Mouse (Mus musculus) activated CD4-positive, CD25-positive, alpha-beta regulatory T cell, adult 4 months (primary cell): Measurements from ENCODE around the gene Mettl21a. TPM values are rescaled to one million over a fixed set of nuclear protein-coding genes. Genes with fewer than 3 reads are reported as not detected.
"Not testable (repeated sequence)": the region's sequence is repeated elsewhere in the genome, so short reads cannot be mapped to it uniquely, and the experiment has no call there.

Experiments used
- ATAC-seq: one replicate; pipeline ENCODE4 v1.8.0; 2017
- polyA plus RNA-seq, 2 experiments: library from polyadenylated mRNA; unstranded; fragments of 100-300 nt; shearing (Covaris generic); gene quantifications; one replicate each; pipeline ENCODE4 v1.2.1; 2017

Gene Mettl21a
- polyA plus RNA-seq, 2 experiments from 2014 or later: 28.2 to 34.9 TPM

GRCm38 (mm10) chr1:64614311-64614710 is 2.7 kb downstream of the Mettl21a start:
- ATAC-seq: no peak

DNA sequence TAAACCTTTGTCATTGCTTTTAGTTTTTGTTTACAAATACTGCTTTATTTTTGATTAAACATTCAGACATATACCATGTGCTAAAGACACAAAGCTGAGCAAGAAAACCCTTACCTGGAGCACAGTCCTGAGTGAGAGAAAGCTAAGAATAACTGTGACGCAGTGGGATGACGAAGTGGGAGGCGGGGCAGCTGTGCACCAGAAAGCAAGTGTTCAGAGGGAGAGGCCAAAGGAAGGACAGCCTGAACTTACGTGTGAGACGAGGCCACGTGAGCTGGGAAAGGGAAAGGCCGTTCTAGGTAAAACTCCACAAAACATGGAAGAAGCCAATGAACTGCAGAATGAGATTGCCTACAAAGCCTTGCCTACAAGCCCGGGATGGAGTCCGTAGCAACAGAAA is 7.1 kb downstream of the Mettl21a start:
- ATAC-seq: no peak

- no peak for ATAC-seq
Observed at GRCm38 (mm10) chr1:64609145-64609544, 7.9 kb downstream of the Mettl21a start.

DNA sequence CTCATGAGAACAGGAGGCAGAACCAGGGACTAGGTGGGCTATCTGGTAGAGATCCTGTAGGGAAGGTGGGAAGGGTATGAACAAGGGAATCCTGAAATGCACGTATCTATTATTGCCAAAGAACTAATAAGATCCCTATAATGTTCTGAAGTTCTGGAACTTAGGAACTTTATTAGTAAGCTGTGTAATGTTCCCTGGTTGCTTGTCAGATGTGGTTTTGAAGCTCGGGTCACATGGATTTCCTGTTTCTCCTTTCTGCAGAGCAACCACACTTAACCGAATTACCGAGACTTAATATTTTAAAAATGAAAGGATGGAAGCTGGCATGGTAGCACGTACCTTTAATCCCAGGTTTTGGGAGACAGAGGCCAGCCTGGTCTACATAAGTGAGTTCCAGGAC is 13.7 kb downstream of the Mettl21a start:
- ATAC-seq: no peak

GRCm38 (mm10) chr1:64601242-64601842 is 15.7 kb downstream of the Mettl21a start:
- peak; percentile 43 for ATAC-seq

- no peak for ATAC-seq
Observed at GRCm38 (mm10) chr1:64600413-64601077, 16.5 kb downstream of the Mettl21a start.

DNA sequence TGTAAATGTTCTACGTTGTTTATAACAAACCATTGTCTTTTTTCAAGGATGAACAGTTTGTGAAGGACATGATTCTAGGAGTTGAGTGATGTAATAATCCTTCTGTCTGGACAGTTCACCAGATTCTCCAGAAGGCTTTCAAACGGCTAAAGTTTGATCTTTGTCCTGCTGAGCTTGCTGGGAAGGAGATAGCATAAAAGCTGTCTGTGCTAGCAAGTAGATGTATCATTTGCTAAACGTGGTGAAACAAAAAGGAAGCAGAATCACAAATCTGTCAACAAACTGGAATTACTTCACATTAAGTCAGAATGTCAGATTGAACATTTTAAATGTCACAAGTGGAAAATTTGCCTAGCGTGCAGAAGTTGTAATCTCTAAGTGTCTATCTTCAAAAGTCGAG is 18.1 kb downstream of the Mettl21a start:
- no peak for ATAC-seq

DNA sequence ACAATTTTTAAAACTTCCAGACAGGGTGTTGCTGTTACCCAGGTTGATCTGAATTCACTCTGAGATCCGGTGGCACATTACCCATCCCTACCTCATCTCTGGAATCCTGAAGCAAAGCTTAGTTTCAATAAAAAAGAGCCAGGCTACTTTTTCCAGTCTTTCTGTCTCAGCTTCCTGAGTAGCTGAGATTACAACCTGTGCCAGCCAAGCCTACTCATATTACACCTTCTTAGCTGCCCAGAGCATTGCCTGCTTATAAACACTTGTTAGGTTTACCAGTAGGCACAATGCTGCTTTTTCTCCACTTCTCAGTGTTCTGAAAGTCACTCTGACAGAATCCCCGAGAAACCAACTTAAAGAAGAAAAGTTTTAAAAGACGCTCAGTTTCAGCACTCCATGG is 38.2 kb downstream of the Mettl21a start:
- no peak for ATAC-seq

DNA sequence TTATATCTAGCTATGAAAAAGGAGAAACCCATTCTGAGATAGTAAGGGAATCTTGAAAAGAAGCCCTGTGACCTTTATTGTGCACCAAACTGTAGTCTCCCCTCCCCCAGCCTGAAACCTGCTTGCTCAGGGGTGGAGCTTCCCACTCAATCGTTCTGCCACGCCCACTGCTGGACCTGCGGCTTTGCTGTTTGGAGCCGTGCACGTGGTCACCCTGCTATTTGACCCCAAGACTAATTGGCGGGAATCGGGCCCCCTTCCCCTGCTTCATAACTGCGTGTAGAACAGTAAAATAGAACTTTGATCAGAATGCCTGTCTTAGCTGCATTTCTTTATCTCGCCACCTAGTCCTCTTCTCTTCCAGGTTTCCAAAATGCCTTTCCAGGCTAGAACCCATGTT is 39.1 kb downstream of the Mettl21a start:
- not testable (repeated sequence) for ATAC-seq

GRCm38 (mm10) chr1:64576732-64577131 is 40.3 kb downstream of the Mettl21a start:
- ATAC-seq: no peak

- no peak for ATAC-seq
Observed at GRCm38 (mm10) chr1:64576022-64576421, 41.0 kb downstream of the Mettl21a start.

DNA sequence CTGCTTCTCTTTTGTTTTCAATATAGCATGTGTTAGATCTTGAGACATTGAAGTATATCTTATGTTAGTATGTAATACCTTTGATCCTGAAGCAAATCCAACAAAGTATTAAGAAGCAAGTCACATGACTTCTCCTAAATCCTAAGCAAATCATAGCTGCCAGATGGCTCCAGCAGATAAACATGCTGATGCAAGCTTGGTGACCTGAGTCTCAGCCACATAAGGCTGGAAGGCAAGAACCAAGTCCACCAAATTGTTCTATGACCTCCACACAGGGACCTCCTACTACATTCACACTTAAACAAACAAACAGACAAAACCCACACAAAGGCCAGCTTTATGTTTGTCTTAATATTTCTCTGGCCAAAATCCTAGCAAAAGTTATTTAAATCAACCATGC is 48.8 kb downstream of the Mettl21a start:
- no peak for ATAC-seq

DNA sequence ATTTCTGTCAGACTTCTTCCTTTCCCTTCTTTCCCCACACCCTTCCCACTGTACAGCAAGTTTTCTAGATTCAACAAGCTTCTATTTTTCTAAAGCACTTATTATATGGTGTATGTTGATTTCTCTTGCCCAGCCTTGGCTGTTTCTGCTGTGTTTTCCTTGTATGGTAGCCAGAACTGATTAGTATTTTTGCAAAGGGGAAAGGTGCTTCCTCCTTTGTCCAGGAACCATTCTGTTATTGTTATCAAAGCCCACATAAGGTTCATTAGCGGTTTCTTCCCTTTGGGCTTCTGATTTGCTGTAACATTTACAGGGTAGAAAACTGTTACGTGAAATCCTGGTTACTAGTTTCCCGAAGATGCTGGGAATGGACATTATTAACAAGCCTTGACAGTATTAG is 56.9 kb downstream of the Mettl21a start:
- ATAC-seq: no peak

Other genes with a start within 250 kb of the Mettl21a start
- 10 to 100 TPM; 52.4 to 53.1 TPM for gene Creb1, start 84.6 kb downstream of the Mettl21a start, polyA plus RNA-seq
- 1 to 10 TPM; 1.5 to 2.3 TPM for gene Ccnyl1, start 73.2 kb upstream of the Mettl21a start, polyA plus RNA-seq
- under 1 TPM; 0.53 to 0.64 TPM for gene Fzd5, start 120.5 kb upstream of the Mettl21a start, polyA plus RNA-seq